22 mouse cellular contexts compared by ENCODE assay signal in genomic region chr11:94986435-94986834, GRCm38 (mm10). TPM values are rescaled to one million over a fixed set of nuclear protein-coding genes. Genes with fewer than 3 reads are reported as not detected.
"Had no signal": no experiment of that assay in that cellular context is flagged by ENCODE, and none has a peak within 500 bp of the region (broad histone marks: within the 10 kb centered on the region; RNA-seq: fewer than 3 reads in every experiment).

No protein-coding gene starts in this region.

- H3K9me3 ChIP-seq: limb, embryonic 15.5 days; liver, embryonic 12.5 days; neural tube, embryonic 13.5 days had no signal

- H3K9ac ChIP-seq: limb, embryonic 15.5 days; liver, embryonic 12.5 days; lung, embryonic 14.5 days; neural tube, embryonic 13.5 days had no signal

- H3K4me2 ChIP-seq: limb, embryonic 15.5 days; liver, embryonic 12.5 days; lung, embryonic 14.5 days; midbrain, embryonic 11.5 days; neural tube, embryonic 13.5 days had no signal

- H3K27me3 ChIP-seq: limb, embryonic 15.5 days; liver, embryonic 12.5 days; neural tube, embryonic 13.5 days had no signal

- ATAC-seq: liver, embryonic 12.5 days; midbrain, embryonic 16.5 days had no signal

- H3K36me3 ChIP-seq: limb, embryonic 15.5 days; liver, embryonic 12.5 days; neural tube, embryonic 13.5 days had no signal

- H3K27ac ChIP-seq: limb, embryonic 15.5 days; liver, embryonic 12.5 days; neural tube, embryonic 13.5 days had no signal

- DNase-seq: kidney, adult 18-20 months; kidney, postnatal 10 days; kidney, postnatal 4 days; lung, embryonic 14.5 days; lung, postnatal 10 days; retina, postnatal 1 day; right cerebral cortex, postnatal 4 days had no signal

- H3K4me3 ChIP-seq: left cerebral cortex, adult 2 months; limb, embryonic 15.5 days; liver, embryonic 12.5 days; neural tube, embryonic 13.5 days had no signal

RNA-seq across cellular contexts. Expression of gene Sgca, which starts 10.3 kb away (rescaled TPM):
- total RNA-seq: megakaryocyte, adult 5-6 weeks had no signal
- polyA plus RNA-seq: lung, embryonic 14.5 days; midbrain, embryonic 11.5 days; neural tube, embryonic 13.5 days had no signal

RNA-seq across cellular contexts. Expression of gene Hils1, which starts 19.0 kb away (rescaled TPM):
- total RNA-seq: layer of hippocampus, adult 8-10 months; layer of hippocampus, postnatal 25 days; left cerebral cortex, adult 2 months; left cerebral cortex, postnatal 14 days; megakaryocyte, adult 5-6 weeks had no signal
- polyA plus RNA-seq: kidney, embryonic 14.5 days; limb, embryonic 11.5 days; limb, embryonic 15.5 days; liver, embryonic 12.5 days; liver, embryonic 16.5 days; lung, embryonic 14.5 days; midbrain, embryonic 11.5 days; midbrain, embryonic 16.5 days; neural tube, embryonic 13.5 days; spleen, adult 2 months; stomach, embryonic 16.5 days had no signal
